Mouse (Mus musculus): ENCODE measurements around the gene Sppl2c. TPM values are rescaled to one million over a fixed set of nuclear protein-coding genes. Genes with fewer than 3 reads are reported as not detected.

The Sppl2c gene
- total RNA-seq, 2 experiments from 2014 or later: not detected

Other genes with a start within 250 kb of the Sppl2c start
- 10 to 100 TPM; 39.7 to 45.2 TPM for gene Nsf, start 232.3 kb upstream of the Sppl2c start, total RNA-seq (2021)
- gene Arf2, start 219.6 kb upstream of the Sppl2c start, total RNA-seq (2021): 10 to 100 TPM; 72.7 to 73.3 TPM
- gene Crhr1, start 53.5 kb upstream of the Sppl2c start, total RNA-seq (2021): not detected
- 1 to 10 TPM; 7.1 to 8.1 TPM for gene Mapt, start 45.1 kb downstream of the Sppl2c start, total RNA-seq (2021)